Mouse (Mus musculus): ENCODE results near the gene Zfp870. TPM values are rescaled to one million over a fixed set of nuclear protein-coding genes. Genes with fewer than 3 reads are reported as not detected.
"Not testable (repeated sequence)": the region's sequence is repeated elsewhere in the genome, so short reads cannot be mapped to it uniquely, and the experiment has no call there.

Zfp870 gene
- polyA plus RNA-seq, 2 experiments: 5.1 to 8.8 TPM

DNA sequence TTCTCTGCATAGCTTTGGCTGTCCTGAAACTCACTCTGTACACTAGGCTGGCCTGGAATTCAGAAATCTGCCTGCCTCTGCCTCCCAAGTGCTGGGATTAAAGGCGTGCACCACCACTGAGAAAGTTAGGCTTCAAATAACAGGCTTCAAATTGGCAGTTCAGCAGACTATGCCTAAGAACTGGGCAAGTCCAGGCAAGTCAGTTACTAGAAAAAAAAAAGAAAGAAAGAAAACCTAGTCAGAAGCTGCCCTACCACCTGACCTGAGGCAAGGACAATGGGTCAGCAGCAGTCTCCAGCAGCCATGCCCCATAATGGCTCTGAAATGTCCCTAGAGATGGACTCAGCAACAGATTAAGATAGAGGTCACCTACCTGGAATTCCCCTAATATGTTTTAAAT is 20.0 kb downstream of the Zfp870 start:
- H3K27me3 ChIP-seq (ENCODE audit: control insufficient read depth, insufficient read depth, low read length): no peaks in the 10 kb centered on the region
- 91% methylated on average over 1 of the region's 1 CpGs for WGBS
- ATAC-seq (ENCODE audit: low FRiP score, low read depth): no peak
- H3K9me3 ChIP-seq (ENCODE audit: control insufficient read depth, low read length): no peaks in the 10 kb centered on the region
- H3K4me2 ChIP-seq (replicated peaks; ENCODE audit: low read depth, low read length, severe bottlenecking): no peak overlapping the region
- H3K36me3 ChIP-seq (ENCODE audit: control insufficient read depth, insufficient read depth, low read length): no peaks in the 10 kb centered on the region
- no peak overlapping the region for H3K27ac ChIP-seq (replicated peaks; ENCODE audit: low read depth, low read length)
- no peak overlapping the region for H3K4me3 ChIP-seq (replicated peaks; ENCODE audit: low read length)
- H3K9ac ChIP-seq (ENCODE audit: low read depth, low read length, severe bottlenecking): no peak overlapping the region
- no peak for DNase-seq (ENCODE audit: low spot score)
- H3K4me1 ChIP-seq (ENCODE audit: control insufficient read depth, insufficient read depth, low read length): no peaks in the 10 kb centered on the region
- TF ChIP-seq POLR2A (IDR thresholded peaks at IDR 0.05; ENCODE audit: borderline replicate concordance, extremely low read depth, insufficient read depth, insufficient read length): no peak

DNA sequence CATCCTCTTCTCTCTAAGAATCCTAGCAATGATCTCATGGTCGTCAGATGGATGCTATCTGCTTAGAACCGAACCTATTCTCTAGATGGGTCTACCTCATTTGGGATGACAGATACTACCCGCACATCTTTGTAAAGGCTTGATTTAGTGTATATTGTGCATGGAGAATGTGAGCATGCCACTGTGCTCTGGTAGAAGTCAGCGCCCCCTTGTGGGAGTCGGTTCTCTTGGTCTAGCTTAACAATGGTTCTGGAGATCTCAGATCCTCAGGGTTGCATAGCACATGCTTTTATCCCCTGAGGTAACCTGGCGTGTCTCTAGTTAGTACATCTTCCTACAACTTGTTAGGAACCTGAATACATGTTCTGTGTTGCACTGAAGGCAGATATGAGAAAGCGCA is 24.2 kb downstream of the Zfp870 start:
- not testable (repeated sequence) for H3K4me2 ChIP-seq (replicated peaks; ENCODE audit: low read depth, low read length, severe bottlenecking); DNase-seq (ENCODE audit: low spot score); ATAC-seq (ENCODE audit: low FRiP score, low read depth); H3K27ac ChIP-seq (replicated peaks; ENCODE audit: low read depth, low read length); H3K9ac ChIP-seq (ENCODE audit: low read depth, low read length, severe bottlenecking); H3K9me3 ChIP-seq (ENCODE audit: control insufficient read depth, low read length); H3K36me3 ChIP-seq (ENCODE audit: control insufficient read depth, insufficient read depth, low read length); H3K4me1 ChIP-seq (ENCODE audit: control insufficient read depth, insufficient read depth, low read length); H3K4me3 ChIP-seq (replicated peaks; ENCODE audit: low read length); H3K27me3 ChIP-seq (ENCODE audit: control insufficient read depth, insufficient read depth, low read length)
- 64% methylated on average over 3 of the region's 7 CpGs for WGBS

DNA sequence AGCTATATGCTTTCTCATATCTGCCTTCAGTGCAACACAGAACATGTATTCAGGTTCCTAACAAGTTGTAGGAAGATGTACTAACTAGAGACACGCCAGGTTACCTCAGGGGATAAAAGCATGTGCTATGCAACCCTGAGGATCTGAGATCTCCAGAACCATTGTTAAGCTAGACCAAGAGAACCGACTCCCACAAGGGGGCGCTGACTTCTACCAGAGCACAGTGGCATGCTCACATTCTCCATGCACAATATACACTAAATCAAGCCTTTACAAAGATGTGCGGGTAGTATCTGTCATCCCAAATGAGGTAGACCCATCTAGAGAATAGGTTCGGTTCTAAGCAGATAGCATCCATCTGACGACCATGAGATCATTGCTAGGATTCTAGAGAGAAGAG is 34.7 kb downstream of the Zfp870 start:
- not testable (repeated sequence) for ATAC-seq (ENCODE audit: low FRiP score, low read depth); H3K4me3 ChIP-seq (replicated peaks; ENCODE audit: low read length); H3K4me2 ChIP-seq (replicated peaks; ENCODE audit: low read depth, low read length, severe bottlenecking); H3K27ac ChIP-seq (replicated peaks; ENCODE audit: low read depth, low read length); H3K9ac ChIP-seq (ENCODE audit: low read depth, low read length, severe bottlenecking); H3K27me3 ChIP-seq (ENCODE audit: control insufficient read depth, insufficient read depth, low read length); DNase-seq (ENCODE audit: low spot score); H3K36me3 ChIP-seq (ENCODE audit: control insufficient read depth, insufficient read depth, low read length); H3K9me3 ChIP-seq (ENCODE audit: control insufficient read depth, low read length); H3K4me1 ChIP-seq (ENCODE audit: control insufficient read depth, insufficient read depth, low read length)
- WGBS: 69% methylated on average over 3 of the region's 6 CpGs

DNA sequence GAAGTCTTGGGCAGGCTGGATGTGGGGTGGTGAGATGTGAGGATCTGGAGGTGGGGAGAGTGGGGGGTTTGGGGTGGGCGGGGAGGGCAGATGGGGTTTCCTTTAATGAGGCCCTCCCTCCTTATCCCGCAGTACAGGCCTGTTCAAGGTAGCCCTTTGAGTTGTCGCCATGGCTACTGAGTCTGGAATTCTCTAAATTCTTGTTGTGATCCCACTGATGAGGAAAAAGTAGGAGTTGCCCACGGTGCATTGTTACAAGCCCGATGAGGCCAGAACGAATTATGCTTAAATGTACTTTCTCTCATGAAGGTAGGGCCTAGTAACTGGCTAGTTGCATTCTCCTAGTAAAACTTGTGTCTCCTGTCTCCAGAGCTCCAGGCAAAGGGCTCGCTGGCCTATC is 39.9 kb downstream of the Zfp870 start:
- no peak overlapping the region for H3K27ac ChIP-seq (replicated peaks; ENCODE audit: low read depth, low read length)
- no peaks in the 10 kb centered on the region for H3K36me3 ChIP-seq (ENCODE audit: control insufficient read depth, insufficient read depth, low read length)
- no peak overlapping the region for H3K4me3 ChIP-seq (replicated peaks; ENCODE audit: low read length)
- ATAC-seq (ENCODE audit: low FRiP score, low read depth): no peak
- no peak overlapping the region for H3K4me2 ChIP-seq (replicated peaks; ENCODE audit: low read depth, low read length, severe bottlenecking)
- H3K4me1 ChIP-seq (ENCODE audit: control insufficient read depth, insufficient read depth, low read length): no peaks in the 10 kb centered on the region
- no peaks in the 10 kb centered on the region for H3K27me3 ChIP-seq (ENCODE audit: control insufficient read depth, insufficient read depth, low read length)
- H3K9me3 ChIP-seq (ENCODE audit: control insufficient read depth, low read length): no peaks in the 10 kb centered on the region
- 51% methylated on average over 7 of the region's 7 CpGs for WGBS
- DNase-seq (ENCODE audit: low spot score): no peak
- TF ChIP-seq POLR2A (IDR thresholded peaks at IDR 0.05; ENCODE audit: borderline replicate concordance, extremely low read depth, insufficient read depth, insufficient read length): no peak
- H3K9ac ChIP-seq (ENCODE audit: low read depth, low read length, severe bottlenecking): no peak overlapping the region

DNA sequence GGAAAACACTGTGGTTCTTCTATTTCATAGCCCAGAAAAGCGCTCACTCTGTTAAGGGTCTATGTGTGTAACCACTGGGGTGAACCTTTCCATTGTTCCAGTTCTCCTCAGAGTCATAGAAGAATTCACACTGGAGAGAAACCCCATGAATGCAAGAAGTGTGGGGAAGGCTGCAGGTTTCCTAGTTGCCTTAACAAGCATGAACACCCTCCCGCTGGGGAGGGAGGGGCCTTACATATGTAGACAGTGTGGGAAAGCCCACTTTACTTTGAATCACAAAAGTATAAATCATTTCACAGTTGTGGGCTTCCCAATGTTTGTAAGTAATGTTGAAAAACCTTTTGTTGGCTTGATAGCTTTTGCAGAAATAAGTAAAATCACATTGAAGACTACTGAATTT is 50.1 kb downstream of the Zfp870 start:
- no peak overlapping the region for H3K4me3 ChIP-seq (replicated peaks; ENCODE audit: low read length)
- 72% methylated on average over 2 of the region's 2 CpGs for WGBS
- ATAC-seq (ENCODE audit: low FRiP score, low read depth) (no peak), DNase-seq (ENCODE audit: low spot score) (no peak)
- H3K4me1 ChIP-seq (ENCODE audit: control insufficient read depth, insufficient read depth, low read length): 0 out of 2 replicates have a peak, but pooled peaks cover 4% of the 10 kb centered on the region
- no peak overlapping the region for H3K9ac ChIP-seq (ENCODE audit: low read depth, low read length, severe bottlenecking)
- no peaks in the 10 kb centered on the region for H3K27me3 ChIP-seq (ENCODE audit: control insufficient read depth, insufficient read depth, low read length)
- no peaks in the 10 kb centered on the region for H3K9me3 ChIP-seq (ENCODE audit: control insufficient read depth, low read length)
- no peaks in the 10 kb centered on the region for H3K36me3 ChIP-seq (ENCODE audit: control insufficient read depth, insufficient read depth, low read length)
- no peak for TF ChIP-seq POLR2A (IDR thresholded peaks at IDR 0.05; ENCODE audit: borderline replicate concordance, extremely low read depth, insufficient read depth, insufficient read length)
- no peak overlapping the region for H3K4me2 ChIP-seq (replicated peaks; ENCODE audit: low read depth, low read length, severe bottlenecking)
- no peak overlapping the region for H3K27ac ChIP-seq (replicated peaks; ENCODE audit: low read depth, low read length)

Measured in limb, embryonic 14.5 days (tissue).